Mouse (Mus musculus): Measurements from ENCODE around the gene Slpi. TPM values are rescaled to one million over a fixed set of nuclear protein-coding genes. Genes with fewer than 3 reads are reported as not detected.

Slpi gene
- polyA plus RNA-seq, 1 experiment from 2014 or later: 0.96 TPM

DNA sequence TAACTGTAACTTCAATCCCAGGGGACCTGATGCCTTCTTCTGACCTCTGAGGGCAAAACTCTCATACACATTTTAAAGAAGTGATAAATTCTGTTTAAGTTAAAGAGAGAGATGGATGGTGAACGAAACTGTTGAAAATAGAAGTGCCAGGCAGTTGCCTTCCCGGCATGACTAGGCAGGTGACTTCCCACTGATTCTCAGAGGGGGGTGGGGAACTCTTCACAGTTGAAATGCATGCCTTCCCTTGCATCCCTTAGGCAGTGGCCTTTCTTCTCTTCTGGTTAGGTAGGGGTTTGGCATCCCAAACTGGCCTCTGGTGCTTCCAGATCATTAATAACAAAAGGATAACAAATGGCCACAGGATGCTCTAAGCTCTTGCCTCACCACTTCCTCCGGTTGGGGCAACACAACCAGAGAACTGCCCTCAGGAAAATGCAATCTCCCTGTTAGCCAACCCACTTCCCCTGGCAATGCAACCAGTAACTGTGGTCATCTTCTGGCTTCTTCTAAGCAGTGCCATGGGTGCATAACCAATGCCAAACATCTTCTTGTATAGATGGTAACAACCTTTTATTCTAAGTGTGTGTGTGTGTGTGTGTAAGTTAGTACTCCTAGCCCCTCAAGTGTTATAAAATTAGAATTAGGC is 16.4 kb downstream of the Slpi start:
- 32% methylated on average over 3 of the region's 3 CpGs for WGBS
- H3K9ac ChIP-seq: no peak overlapping the region
- no peaks in the 10 kb centered on the region for H3K36me3 ChIP-seq
- H3K4me1 ChIP-seq: no peaks in the 10 kb centered on the region
- H3K27ac ChIP-seq: no peak overlapping the region
- H3K9me3 ChIP-seq: no peaks in the 10 kb centered on the region
- H3K27me3 ChIP-seq: no peaks in the 10 kb centered on the region
- ATAC-seq (ENCODE audit: insufficient number of reproducible peaks, insufficient read depth, low FRiP score, low TSS enrichment): no peak
- H3K4me3 ChIP-seq: no peak overlapping the region
- no peak overlapping the region for H3K4me2 ChIP-seq (replicated peaks)

DNA sequence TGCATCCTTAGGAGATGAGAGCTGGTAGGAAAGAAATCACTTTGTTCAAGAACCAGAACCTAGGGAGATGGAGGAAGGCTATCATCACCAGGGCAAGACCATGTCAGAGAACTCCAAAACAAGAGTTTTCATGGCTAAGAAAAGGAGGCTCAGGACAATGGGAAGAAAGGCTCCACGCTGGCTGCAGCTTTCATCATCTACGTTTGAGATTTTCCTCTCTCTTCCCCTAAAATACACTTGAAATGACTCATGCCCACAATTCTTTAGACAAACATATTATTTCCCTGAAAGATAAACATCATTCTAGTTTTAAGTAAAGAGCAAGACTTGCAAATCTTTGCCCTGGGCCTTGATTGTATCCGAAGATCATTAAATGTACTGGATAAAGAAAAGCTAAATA is 17.5 kb downstream of the Slpi start:
- WGBS: 79% methylated on average over 3 of the region's 3 CpGs
- H3K27me3 ChIP-seq: no peaks in the 10 kb centered on the region
- no peak for ATAC-seq (ENCODE audit: insufficient number of reproducible peaks, insufficient read depth, low FRiP score, low TSS enrichment)
- H3K9me3 ChIP-seq: no peaks in the 10 kb centered on the region
- H3K36me3 ChIP-seq: no peaks in the 10 kb centered on the region
- no peaks in the 10 kb centered on the region for H3K4me1 ChIP-seq
- no peak overlapping the region for H3K4me3 ChIP-seq
- H3K9ac ChIP-seq: no peak overlapping the region
- H3K4me2 ChIP-seq (replicated peaks): no peak overlapping the region
- no peak overlapping the region for H3K27ac ChIP-seq

DNA sequence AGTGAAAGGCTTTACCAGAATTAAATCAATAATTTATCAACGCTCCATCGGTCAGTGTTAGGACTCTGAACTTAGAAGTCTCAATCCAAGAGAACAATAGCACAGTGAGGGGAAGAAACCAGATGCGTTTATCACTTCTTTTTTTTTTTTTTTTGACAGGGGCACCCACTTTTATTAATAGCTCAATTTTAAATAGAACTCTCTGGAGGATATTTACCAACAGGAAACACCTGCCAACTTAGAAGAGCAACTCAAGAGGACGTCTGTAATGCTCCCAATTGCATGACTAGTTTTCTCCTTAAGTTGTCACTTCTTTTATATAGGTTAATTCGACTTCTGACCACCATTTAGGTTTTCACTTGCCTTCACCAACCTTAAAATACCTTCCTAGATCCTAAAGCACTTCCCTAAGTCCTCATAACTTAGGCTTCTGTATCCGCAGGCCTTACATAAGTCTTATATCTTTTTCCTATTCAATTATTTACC is 20.2 kb downstream of the Slpi start:
- no peak overlapping the region for H3K27ac ChIP-seq
- 85% methylated on average over 6 of the region's 6 CpGs for WGBS
- H3K9ac ChIP-seq: no peak overlapping the region
- H3K9me3 ChIP-seq: no peaks in the 10 kb centered on the region
- H3K4me3 ChIP-seq: no peak overlapping the region
- no peaks in the 10 kb centered on the region for H3K4me1 ChIP-seq
- H3K27me3 ChIP-seq: no peaks in the 10 kb centered on the region
- H3K4me2 ChIP-seq (replicated peaks): no peak overlapping the region
- H3K36me3 ChIP-seq: no peaks in the 10 kb centered on the region
- ATAC-seq (ENCODE audit: insufficient number of reproducible peaks, insufficient read depth, low FRiP score, low TSS enrichment): no peak

DNA sequence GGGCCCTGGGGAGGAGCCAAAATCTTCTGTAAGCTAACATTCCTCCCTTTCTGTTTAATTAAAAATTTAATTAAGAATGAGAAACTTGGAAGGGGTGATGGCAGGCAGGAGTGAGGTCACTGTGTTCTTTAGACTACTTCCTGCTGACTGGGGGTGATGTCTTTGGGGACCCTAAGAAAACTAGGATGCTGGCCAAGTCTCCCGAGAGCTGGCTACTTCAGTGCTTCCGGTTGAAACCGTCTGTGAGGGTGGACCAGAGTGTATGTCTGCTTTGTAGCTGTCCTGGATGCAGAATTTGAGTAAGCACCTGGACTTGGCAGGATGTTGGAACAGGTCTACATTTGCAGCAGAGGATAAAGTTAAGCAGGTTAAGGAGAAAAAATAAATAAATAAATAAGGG is 21.9 kb downstream of the Slpi start:
- no peak overlapping the region for H3K4me2 ChIP-seq (replicated peaks)
- H3K4me3 ChIP-seq: no peak overlapping the region
- H3K36me3 ChIP-seq: no peaks in the 10 kb centered on the region
- ATAC-seq (ENCODE audit: insufficient number of reproducible peaks, insufficient read depth, low FRiP score, low TSS enrichment): no peak
- no peak overlapping the region for H3K27ac ChIP-seq
- H3K4me1 ChIP-seq: no peaks in the 10 kb centered on the region
- 58% methylated on average over 3 of the region's 3 CpGs for WGBS
- no peak overlapping the region for H3K9ac ChIP-seq
- no peaks in the 10 kb centered on the region for H3K9me3 ChIP-seq
- peaks cover 4% of the 10 kb centered on the region; the same call in 1 of the 2 replicates for H3K27me3 ChIP-seq

DNA sequence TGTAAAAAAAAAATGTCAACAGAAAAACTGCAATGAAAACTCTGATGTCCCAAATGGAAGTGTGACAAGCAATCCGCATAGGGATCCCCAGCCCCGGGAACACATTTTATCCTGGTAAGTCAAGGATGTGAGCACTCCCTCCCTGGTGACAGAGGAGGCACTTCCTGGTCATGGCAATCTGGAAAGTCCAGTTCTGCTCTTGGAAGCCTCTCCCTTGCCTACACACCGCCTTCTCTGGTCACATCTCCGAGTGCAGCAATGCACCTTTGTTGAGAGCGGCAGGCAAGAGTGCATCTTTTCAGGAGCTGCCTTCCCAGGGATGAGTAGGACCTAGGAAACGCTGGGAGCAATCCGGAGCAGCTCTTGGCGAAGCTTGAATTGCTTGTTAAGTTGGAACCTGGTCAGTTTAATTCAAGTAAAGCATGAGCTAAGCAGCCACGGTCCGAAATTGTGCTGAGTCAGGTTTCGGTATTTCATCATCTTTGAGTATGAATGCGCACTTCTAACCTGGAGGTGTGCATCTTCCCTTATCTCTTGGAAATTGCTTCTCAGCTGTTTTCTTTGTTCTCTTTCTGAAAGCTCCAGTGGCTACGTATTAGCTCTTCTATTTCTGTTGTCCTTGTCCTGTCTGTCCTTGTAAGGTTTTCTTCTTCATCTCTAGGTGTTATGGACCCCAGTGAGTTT is 27.8 kb downstream of the Slpi start:
- H3K27me3 ChIP-seq: peaks cover 4% of the 10 kb centered on the region; the same call in 1 of the 2 replicates
- H3K36me3 ChIP-seq: no peaks in the 10 kb centered on the region
- no peak overlapping the region for H3K4me2 ChIP-seq (replicated peaks)
- H3K9ac ChIP-seq: no peak overlapping the region
- no peak overlapping the region for H3K4me3 ChIP-seq
- 36% methylated on average over 13 of the region's 13 CpGs for WGBS
- no peaks in the 10 kb centered on the region for H3K9me3 ChIP-seq
- H3K27ac ChIP-seq: no peak overlapping the region
- no peaks in the 10 kb centered on the region for H3K4me1 ChIP-seq
- ATAC-seq (ENCODE audit: insufficient number of reproducible peaks, insufficient read depth, low FRiP score, low TSS enrichment): no peak

- Histone ChIP-seq H3K27ac (no peak overlapping the region), H3K9me3 (no peaks in the 10 kb centered on the region), H3K27me3 (peaks cover 4% of the 10 kb centered on the region; the same call in 1 of the 2 replicates), H3K9ac (no peak overlapping the region), H3K4me2 (replicated peaks) (no peak overlapping the region), H3K36me3 (no peaks in the 10 kb centered on the region), H3K4me3 (no peak overlapping the region), H3K4me1 (no peaks in the 10 kb centered on the region)
- WGBS: 61% methylated on average over 5 of the region's 5 CpGs
- ATAC-seq (ENCODE audit: insufficient number of reproducible peaks, insufficient read depth, low FRiP score, low TSS enrichment): no peak
Measured at GRCm38 (mm10) chr2:164359668-164360067, 29.2 kb downstream of the Slpi start.

DNA sequence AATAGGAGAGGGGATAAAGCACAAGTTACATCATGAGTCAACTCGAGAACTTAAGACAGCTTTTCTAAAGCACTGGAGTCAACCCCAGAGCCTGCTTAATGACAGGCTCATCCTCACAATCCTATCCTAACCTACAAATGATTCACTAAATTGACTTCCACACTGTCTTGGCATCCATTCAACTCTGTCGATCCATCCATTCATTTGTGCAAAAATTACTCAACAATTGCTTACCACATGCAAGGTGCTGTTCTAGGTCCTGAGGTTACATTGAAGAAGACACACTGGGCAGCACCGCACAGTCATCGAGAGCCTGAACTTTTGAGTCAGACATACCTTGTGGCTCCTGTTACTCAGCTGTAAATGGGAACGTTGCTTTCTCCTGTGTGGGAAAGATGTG is 29.9 kb downstream of the Slpi start:
- no peak overlapping the region for H3K4me3 ChIP-seq
- H3K4me2 ChIP-seq (replicated peaks): no peak overlapping the region
- no peaks in the 10 kb centered on the region for H3K9me3 ChIP-seq
- peaks cover 4% of the 10 kb centered on the region; the same call in 1 of the 2 replicates for H3K27me3 ChIP-seq
- no peaks in the 10 kb centered on the region for H3K4me1 ChIP-seq
- no peak overlapping the region for H3K27ac ChIP-seq
- WGBS: 88% methylated on average over 5 of the region's 5 CpGs
- no peak for ATAC-seq (ENCODE audit: insufficient number of reproducible peaks, insufficient read depth, low FRiP score, low TSS enrichment)
- no peaks in the 10 kb centered on the region for H3K36me3 ChIP-seq
- no peak overlapping the region for H3K9ac ChIP-seq

GRCm38 (mm10) chr2:164358373-164358772 is 30.5 kb downstream of the Slpi start:
- peaks cover 4% of the 10 kb centered on the region; the same call in 1 of the 2 replicates for H3K27me3 ChIP-seq
- H3K4me2 ChIP-seq (replicated peaks): no peak overlapping the region
- 80% methylated on average over 3 of the region's 3 CpGs for WGBS
- no peak overlapping the region for H3K27ac ChIP-seq
- H3K36me3 ChIP-seq: no peaks in the 10 kb centered on the region
- no peaks in the 10 kb centered on the region for H3K9me3 ChIP-seq
- H3K4me3 ChIP-seq: no peak overlapping the region
- H3K4me1 ChIP-seq: no peaks in the 10 kb centered on the region
- ATAC-seq (ENCODE audit: insufficient number of reproducible peaks, insufficient read depth, low FRiP score, low TSS enrichment): no peak
- no peak overlapping the region for H3K9ac ChIP-seq

- no peaks in the 10 kb centered on the region for H3K9me3 ChIP-seq
- H3K4me3 ChIP-seq: no peak overlapping the region
- no peaks in the 10 kb centered on the region for H3K4me1 ChIP-seq
- WGBS: 80% methylated on average over 11 of the region's 11 CpGs
- no peak overlapping the region for H3K4me2 ChIP-seq (replicated peaks)
- no peak overlapping the region for H3K27ac ChIP-seq
- no peaks in the 10 kb centered on the region for H3K36me3 ChIP-seq
- no peak overlapping the region for H3K9ac ChIP-seq
- H3K27me3 ChIP-seq: no peaks in the 10 kb centered on the region
- no peak for ATAC-seq (ENCODE audit: insufficient number of reproducible peaks, insufficient read depth, low FRiP score, low TSS enrichment)
Measured at GRCm38 (mm10) chr2:164356177-164356967, 32.5 kb downstream of the Slpi start.

GRCm38 (mm10) chr2:164353356-164353755 is 35.5 kb downstream of the Slpi start:
- no peak overlapping the region for H3K4me2 ChIP-seq (replicated peaks)
- no peaks in the 10 kb centered on the region for H3K27me3 ChIP-seq
- no peaks in the 10 kb centered on the region for H3K4me1 ChIP-seq
- H3K27ac ChIP-seq: no peak overlapping the region
- H3K9me3 ChIP-seq: no peaks in the 10 kb centered on the region
- H3K36me3 ChIP-seq: no peaks in the 10 kb centered on the region
- H3K9ac ChIP-seq: no peak overlapping the region
- no peak overlapping the region for H3K4me3 ChIP-seq
- WGBS: 89% methylated on average over 11 of the region's 11 CpGs
- no peak for ATAC-seq (ENCODE audit: insufficient number of reproducible peaks, insufficient read depth, low FRiP score, low TSS enrichment)

DNA sequence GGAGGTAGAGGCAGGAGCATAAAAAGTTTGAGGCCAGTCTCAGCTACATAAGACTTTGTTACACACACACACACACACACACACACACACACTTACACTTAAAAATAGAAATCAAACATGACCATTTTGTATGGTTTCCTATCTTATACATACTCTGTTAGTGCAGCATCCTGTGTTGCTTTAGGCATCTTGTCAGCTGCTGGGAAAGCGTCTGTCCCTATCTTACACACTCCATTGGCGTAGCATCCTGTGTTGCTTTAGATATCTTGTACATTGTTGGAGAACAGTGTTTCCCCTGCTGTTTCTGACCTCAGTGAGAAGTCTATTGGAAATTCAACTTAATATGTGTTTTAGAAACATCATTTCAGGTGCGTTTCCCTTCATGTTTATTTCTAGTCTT is 36.2 kb downstream of the Slpi start:
- WGBS: 86% methylated on average over 3 of the region's 3 CpGs
- Histone ChIP-seq H3K9me3 (no peaks in the 10 kb centered on the region), H3K36me3 (no peaks in the 10 kb centered on the region), H3K27me3 (no peaks in the 10 kb centered on the region), H3K27ac (no peak overlapping the region), H3K9ac (no peak overlapping the region), H3K4me1 (no peaks in the 10 kb centered on the region), H3K4me3 (no peak overlapping the region), H3K4me2 (replicated peaks) (no peak overlapping the region)
- ATAC-seq (ENCODE audit: insufficient number of reproducible peaks, insufficient read depth, low FRiP score, low TSS enrichment): no peak

GRCm38 (mm10) chr2:164348980-164349379 is 39.9 kb downstream of the Slpi start:
- Histone ChIP-seq H3K9me3 (no peaks in the 10 kb centered on the region), H3K4me3 (no peak overlapping the region), H3K27ac (no peak overlapping the region), H3K27me3 (no peaks in the 10 kb centered on the region), H3K9ac (no peak overlapping the region), H3K36me3 (no peaks in the 10 kb centered on the region), H3K4me1 (no peaks in the 10 kb centered on the region), H3K4me2 (replicated peaks) (no peak overlapping the region)
- 90% methylated on average over 3 of the region's 3 CpGs for WGBS
- no peak for ATAC-seq (ENCODE audit: insufficient number of reproducible peaks, insufficient read depth, low FRiP score, low TSS enrichment)
